Mouse (Mus musculus) forebrain, embryonic 16.5 days (tissue): ENCODE measurements around the gene Wnt1. TPM values are rescaled to one million over a fixed set of nuclear protein-coding genes. Genes with fewer than 3 reads are reported as not detected.

Experiments
- ATAC-seq: fragments of 200-750 bp; cut with Nextera tagmentation; 2 replicates; pipeline ENCODE4 v1.8.0; 2017; ENCODE audit warnings: mild to moderate bottlenecking, moderate library complexity
- H3K27ac ChIP-seq: fragments of 300-500 bp; sonication (generic); 2 replicates; pipeline ENCODE4 v1.5.1; 2014; ENCODE audit warnings: low read length, control low read depth
- H3K27me3 ChIP-seq: fragments of 300-500 bp; sonication (generic); replicated peaks from 2 replicates; pipeline ENCODE4 v1.6.1; 2014; ENCODE audit warnings: low read length; ENCODE audit not compliant: control insufficient read depth, insufficient read depth
- H3K36me3 ChIP-seq: fragments of 300-500 bp; sonication (generic); 2 replicates; pipeline ENCODE4 v1.6.1; 2014; ENCODE audit not compliant: control insufficient read depth, insufficient read depth
- H3K4me1 ChIP-seq: fragments of 300-500 bp; sonication (generic); replicated peaks from 2 replicates; pipeline ENCODE4 v1.6.1; 2014; ENCODE audit warnings: low read length; ENCODE audit not compliant: control insufficient read depth, insufficient read depth
- H3K4me2 ChIP-seq: fragments of 300-500 bp; sonication (generic); 2 replicates; pipeline ENCODE4 v1.6.1; 2014; ENCODE audit warnings: mild to moderate bottlenecking, low read length, control low read depth
- H3K4me3 ChIP-seq: fragments of 300-500 bp; sonication (generic); replicated peaks from 2 replicates; pipeline ENCODE4 v1.5.1; 2014; ENCODE audit warnings: mild to moderate bottlenecking, low read length, control low read depth
- H3K9ac ChIP-seq: fragments of 300-500 bp; sonication (generic); replicated peaks from 2 replicates; pipeline ENCODE4 v1.6.1; 2014; ENCODE audit warnings: low read depth, low read length, control low read depth
- H3K9me3 ChIP-seq: fragments of 300-500 bp; sonication (generic); 2 replicates; pipeline ENCODE4 v1.6.1; 2016; ENCODE audit warnings: low read length; ENCODE audit not compliant: control insufficient read depth
- WGBS: fragments of 180-500 bp; shearing (Covaris S2); extraction: QIAGEN DNeasy Blood & Tissue Kit; methylation state at CpG from one replicate; pipeline ENCODE4 v1.1.7; 2014; 5-methylcytosine and 5-hydroxymethylcytosine counted together
- polyA plus RNA-seq: library from polyadenylated mRNA; unstranded; fragments of >200 nt; fragmentation: Nextera tagmentation; extraction: Ambion mirVana; gene quantifications from 2 replicates; pipeline ENCODE4 v1.2.1, GENCODE M21; 2015

Wnt1 gene
- polyA plus RNA-seq, 1 experiment from 2014 or later, result 0.42 TPM

GRCm38 (mm10) chr15:98776280-98777004 is 13.2 kb upstream of the Wnt1 start:
- H3K27me3 ChIP-seq, result peaks cover 94% of the 10 kb centered on the region
- WGBS, result 1% methylated on average over 52 of the region's 62 CpGs
- H3K4me3 ChIP-seq, result peak overlapping the region; percentile 24
- no peaks in the 10 kb centered on the region for H3K9me3 ChIP-seq
- peak overlapping the region; percentile 40 for H3K4me2 ChIP-seq
- no peaks in the 10 kb centered on the region for H3K36me3 ChIP-seq
- peak; percentile 43; the same call in 1 of the 2 replicates for ATAC-seq
- no peak overlapping the region for H3K9ac ChIP-seq
- H3K27ac ChIP-seq, result no peak overlapping the region
- H3K4me1 ChIP-seq, result peaks cover 23% of the 10 kb centered on the region

DNA sequence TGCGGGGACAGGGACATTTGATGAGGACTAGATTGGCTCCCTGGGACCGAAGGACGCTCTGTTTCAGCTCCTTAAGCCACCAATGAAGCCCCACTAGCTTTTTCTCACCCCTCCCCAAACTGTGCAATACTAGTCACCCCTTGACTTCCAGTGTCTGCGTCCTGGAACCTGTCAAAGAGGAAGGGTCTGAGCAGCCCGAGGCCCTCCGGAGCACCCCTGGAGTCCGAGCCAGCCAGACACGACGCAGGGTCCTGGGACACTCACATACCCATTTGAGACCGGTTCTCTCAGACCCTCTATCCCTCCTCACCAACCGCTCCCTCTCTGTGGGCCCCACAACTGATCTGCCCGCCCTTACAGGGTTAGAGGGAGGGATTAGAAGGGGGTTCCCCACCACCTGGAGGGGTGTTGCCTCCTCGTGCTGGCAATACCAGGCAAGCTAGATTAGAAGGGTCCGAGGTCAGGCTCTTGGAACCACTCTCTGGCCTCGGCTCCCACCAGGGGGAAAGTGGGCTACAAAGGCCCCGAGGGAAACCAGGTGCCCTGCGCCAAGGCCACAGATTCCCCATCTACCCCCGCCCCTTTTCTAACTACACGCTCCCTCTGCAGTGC is 12.5 kb upstream of the Wnt1 start:
- H3K4me2 ChIP-seq, result no peak overlapping the region
- no peaks in the 10 kb centered on the region for H3K36me3 ChIP-seq
- peaks cover 99% of the 10 kb centered on the region for H3K27me3 ChIP-seq
- H3K27ac ChIP-seq, result no peak overlapping the region
- no peak for ATAC-seq
- H3K4me1 ChIP-seq, result peaks cover 23% of the 10 kb centered on the region
- no peak overlapping the region for H3K4me3 ChIP-seq
- 2% methylated on average over 19 of the region's 19 CpGs for WGBS
- no peaks in the 10 kb centered on the region for H3K9me3 ChIP-seq
- H3K9ac ChIP-seq, result no peak overlapping the region

DNA sequence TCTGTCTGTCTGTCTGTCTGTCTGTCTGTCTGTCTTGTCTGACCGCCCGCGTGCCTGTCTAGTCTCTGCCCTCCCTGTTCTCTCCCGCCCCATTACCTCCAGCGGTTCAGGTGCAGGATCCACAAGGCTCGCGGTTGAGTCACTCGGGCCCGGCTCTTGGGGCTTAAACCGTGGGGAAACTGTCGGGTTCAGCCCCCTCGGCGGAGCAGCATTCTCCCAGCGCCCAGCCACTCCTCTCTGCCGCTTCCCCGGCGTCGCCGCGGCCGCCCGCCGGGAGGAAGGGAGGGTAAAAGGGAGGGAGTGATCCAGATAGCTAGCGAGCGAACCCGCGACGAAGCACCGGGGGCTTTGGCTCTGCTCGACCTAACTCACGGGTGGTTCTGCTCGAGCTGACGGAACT is 11.9 kb upstream of the Wnt1 start, which contains the start of gene Wnt10b:
Wnt10b (minus strand) TSS at position 389 of the 400 bp plus-strand sequence.
- Histone ChIP-seq H3K4me3 (peak within 1 kb of the TSS; percentile 28), H3K9me3 (no peaks in the 10 kb centered on the region), H3K4me2 (peak within 1 kb of the TSS; percentile 41), H3K4me1 (peaks cover 18% of the 10 kb centered on the region), H3K27ac (no peak within 1 kb of the TSS), H3K9ac (0 out of 2 replicates have a peak within 1 kb of the TSS, but pooled peaks have one; percentile 9), H3K27me3 (peaks cover 96% of the 10 kb centered on the region), H3K36me3 (no peaks in the 10 kb centered on the region)
- no peak for ATAC-seq
- WGBS, result 0% methylated on average over 24 of the region's 33 CpGs

- Histone ChIP-seq H3K4me2 (peak overlapping the region; percentile 41), H3K27ac (no peak overlapping the region), H3K9me3 (no peaks in the 10 kb centered on the region), H3K27me3 (peaks cover 94% of the 10 kb centered on the region), H3K4me3 (peak overlapping the region; percentile 28), H3K4me1 (peaks cover 16% of the 10 kb centered on the region), H3K36me3 (no peaks in the 10 kb centered on the region), H3K9ac (no peak overlapping the region)
- ATAC-seq, result no peak
- under 1% methylated on average over 25 of the region's 25 CpGs for WGBS
Observed at GRCm38 (mm10) chr15:98778191-98778770, 11.4 kb upstream of the Wnt1 start.

- Histone ChIP-seq H3K4me1 (peaks cover 16% of the 10 kb centered on the region), H3K27ac (no peak overlapping the region), H3K27me3 (peaks cover 89% of the 10 kb centered on the region), H3K4me3 (no peak overlapping the region), H3K9me3 (no peaks in the 10 kb centered on the region), H3K36me3 (no peaks in the 10 kb centered on the region), H3K4me2 (no peak overlapping the region), H3K9ac (no peak overlapping the region)
- ATAC-seq, result no peak
- WGBS, result 0% methylated on average over 11 of the region's 11 CpGs
Observed at GRCm38 (mm10) chr15:98778806-98779205, 10.9 kb upstream of the Wnt1 start.

DNA sequence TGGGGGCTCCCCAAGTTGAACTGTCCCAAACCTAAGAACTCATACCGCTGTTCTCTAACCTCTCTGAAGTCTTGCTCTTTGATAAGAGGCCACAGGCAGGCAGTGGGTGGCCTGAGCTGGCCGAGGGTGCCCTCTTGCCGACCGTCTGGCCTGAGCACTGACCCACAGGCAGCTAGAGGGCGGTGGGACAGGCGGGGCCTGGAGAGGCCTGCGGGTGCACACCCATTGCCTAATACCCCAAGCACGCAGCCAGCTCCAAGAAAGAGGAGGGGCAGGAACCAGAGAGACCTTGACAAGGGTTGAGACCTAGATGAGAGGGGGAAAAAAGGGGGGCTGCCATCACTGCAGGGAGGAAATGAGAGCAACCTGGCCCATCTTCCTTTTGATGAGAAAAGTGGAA is 9.6 kb upstream of the Wnt1 start:
- ATAC-seq, result no peak
- 1% methylated on average over 8 of the region's 8 CpGs for WGBS

GRCm38 (mm10) chr15:98780573-98780972 is 9.1 kb upstream of the Wnt1 start:
- peaks cover under 1% of the 10 kb centered on the region; the same call in 1 of the 2 replicates for H3K9me3 ChIP-seq
- no peaks in the 10 kb centered on the region for H3K36me3 ChIP-seq
- peaks cover 79% of the 10 kb centered on the region for H3K27me3 ChIP-seq
- H3K9ac ChIP-seq, result no peak overlapping the region
- 3% methylated on average over 13 of the region's 13 CpGs for WGBS
- ATAC-seq, result no peak
- H3K27ac ChIP-seq, result no peak overlapping the region
- H3K4me3 ChIP-seq, result no peak overlapping the region
- peaks cover 16% of the 10 kb centered on the region for H3K4me1 ChIP-seq
- H3K4me2 ChIP-seq, result no peak overlapping the region

More for the DNA sequence above, 9.6 kb upstream of the Wnt1 start:
- Histone ChIP-seq H3K4me3 (no peak overlapping the region), H3K4me2 (no peak overlapping the region), H3K36me3 (no peaks in the 10 kb centered on the region), H3K9ac (no peak overlapping the region), H3K27ac (no peak overlapping the region), H3K9me3 (no peaks in the 10 kb centered on the region), H3K4me1 (peaks cover 16% of the 10 kb centered on the region), H3K27me3 (peaks cover 81% of the 10 kb centered on the region)

DNA sequence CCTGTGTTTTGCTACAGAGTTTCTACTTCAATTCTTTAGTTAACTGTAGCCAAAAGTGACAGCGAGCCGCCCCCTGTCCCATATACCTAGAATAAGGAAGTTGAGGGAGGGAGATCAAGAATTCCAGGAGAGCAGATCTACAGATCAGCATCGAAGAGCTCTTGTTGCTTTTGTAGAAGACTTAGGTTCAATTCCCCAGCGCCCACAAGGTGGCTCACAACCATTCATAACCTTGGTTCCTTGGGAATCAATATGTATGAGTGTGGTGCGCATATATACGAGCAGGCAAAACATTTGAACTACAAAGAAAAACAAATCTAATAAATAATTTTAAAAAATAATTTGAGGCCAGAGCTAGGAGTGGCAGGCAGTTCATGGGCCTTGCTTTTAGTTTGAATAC is 8.5 kb upstream of the Wnt1 start:
- no peak overlapping the region for H3K9ac ChIP-seq
- no peak overlapping the region for H3K4me2 ChIP-seq
- ATAC-seq, result no peak
- H3K4me1 ChIP-seq, result peaks cover 14% of the 10 kb centered on the region
- H3K27ac ChIP-seq, result no peak overlapping the region
- peaks cover 78% of the 10 kb centered on the region for H3K27me3 ChIP-seq
- no peak overlapping the region for H3K4me3 ChIP-seq
- no peaks in the 10 kb centered on the region for H3K36me3 ChIP-seq
- H3K9me3 ChIP-seq, result peaks cover 4% of the 10 kb centered on the region; the same call in 1 of the 2 replicates
- 25% methylated on average over 6 of the region's 6 CpGs for WGBS

DNA sequence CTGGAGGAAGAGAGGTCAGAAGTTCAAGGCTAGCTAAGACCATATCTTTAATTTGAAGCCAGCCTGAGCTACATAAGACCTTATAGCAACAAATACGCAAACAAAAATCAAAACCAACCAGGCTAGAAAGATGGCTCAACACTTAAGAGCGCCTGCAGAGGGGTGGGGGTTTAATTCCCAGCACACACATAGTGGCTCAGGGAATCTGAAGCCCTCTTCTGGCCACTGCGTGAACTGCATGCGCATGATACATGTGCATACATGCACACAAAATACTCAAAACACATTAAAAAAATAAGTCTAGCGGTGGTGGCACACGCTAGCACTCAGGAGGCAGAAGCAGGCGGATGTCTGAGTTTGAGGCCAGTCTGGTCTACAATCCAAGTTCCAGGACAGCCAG is 3.9 kb upstream of the Wnt1 start:
- Histone ChIP-seq H3K9ac (no peak overlapping the region), H3K9me3 (peaks cover 4% of the 10 kb centered on the region; the same call in 1 of the 2 replicates), H3K27me3 (peaks cover 66% of the 10 kb centered on the region), H3K36me3 (no peaks in the 10 kb centered on the region), H3K4me2 (no peak overlapping the region), H3K27ac (no peak overlapping the region), H3K4me1 (no peaks in the 10 kb centered on the region), H3K4me3 (no peak overlapping the region)
- WGBS, result 35% methylated on average over 7 of the region's 7 CpGs
- ATAC-seq, result no peak
